Mouse (Mus musculus): ENCODE results near the gene Prss8. TPM values are rescaled to one million over a fixed set of nuclear protein-coding genes. Genes with fewer than 3 reads are reported as not detected.

Prss8 gene
- polyA plus RNA-seq, 1 experiment from 2014 or later = 1.6 TPM

- WGBS = 36% methylated on average over 13 of the region's 13 CpGs
- Histone ChIP-seq H3K27me3 (ENCODE audit: control insufficient read depth, insufficient read depth, low read length) (peaks cover 12% of the 10 kb centered on the region), H3K4me1 (ENCODE audit: control insufficient read depth, insufficient read depth, low read length) (peaks cover 13% of the 10 kb centered on the region; the same call in 1 of the 2 replicates), H3K36me3 (ENCODE audit: control insufficient read depth, insufficient read depth) (no peaks in the 10 kb centered on the region; the same call in 1 of the 2 replicates), H3K27ac (ENCODE audit: low read length) (peak overlapping the region; percentile 32), H3K9me3 (replicated peaks; ENCODE audit: control insufficient read depth, low read length) (no peaks in the 10 kb centered on the region), H3K9ac (ENCODE audit: low read length) (peak overlapping the region; percentile 30; the same call in 1 of the 2 replicates), H3K4me3 (ENCODE audit: low read length) (no peak overlapping the region), H3K4me2 (ENCODE audit: low read depth, low read length) (peak overlapping the region; percentile 5; the same call in 1 of the 2 replicates)
- ATAC-seq (replicated peaks; ENCODE audit: extremely low read depth, insufficient read depth, low FRiP score) = no peak; the same call in 1 of the 2 replicates
Measured at GRCm38 (mm10) chr7:127931351-127932135, 1.6 kb upstream of the Prss8 start.

GRCm38 (mm10) chr7:127930636-127931035, 732 bp upstream of the Prss8 start:
- Histone ChIP-seq H3K27ac (ENCODE audit: low read length) (no peak overlapping the region), H3K4me2 (ENCODE audit: low read depth, low read length) (no peak overlapping the region)
- 78% methylated on average over 5 of the region's 5 CpGs for WGBS

GRCm38 (mm10) chr7:127928596-127928995, 1.3 kb downstream of the Prss8 start:
- no peak overlapping the region for H3K27ac ChIP-seq (ENCODE audit: low read length)
- H3K4me3 ChIP-seq (ENCODE audit: low read length) = no peak overlapping the region; the same call in 1 of the 2 replicates
- peaks cover 7% of the 10 kb centered on the region; the same call in 1 of the 2 replicates for H3K4me1 ChIP-seq (ENCODE audit: control insufficient read depth, insufficient read depth, low read length)
- H3K27me3 ChIP-seq (ENCODE audit: control insufficient read depth, insufficient read depth, low read length) = peaks cover 12% of the 10 kb centered on the region
- WGBS = 46% methylated on average over 5 of the region's 5 CpGs
- peaks cover 6% of the 10 kb centered on the region; the same call in 1 of the 2 replicates for H3K36me3 ChIP-seq (ENCODE audit: control insufficient read depth, insufficient read depth)
- H3K9ac ChIP-seq (ENCODE audit: low read length) = no peak overlapping the region
- no peak for ATAC-seq (replicated peaks; ENCODE audit: extremely low read depth, insufficient read depth, low FRiP score)
- no peaks in the 10 kb centered on the region for H3K9me3 ChIP-seq (replicated peaks; ENCODE audit: control insufficient read depth, low read length)
- H3K4me2 ChIP-seq (ENCODE audit: low read depth, low read length) = peak overlapping the region; percentile 55; the same call in 1 of the 2 replicates

More at GRCm38 (mm10) chr7:127930636-127931035, 732 bp upstream of the Prss8 start:
- Histone ChIP-seq H3K27me3 (ENCODE audit: control insufficient read depth, insufficient read depth, low read length) (peaks cover 12% of the 10 kb centered on the region), H3K4me3 (ENCODE audit: low read length) (no peak overlapping the region), H3K4me1 (ENCODE audit: control insufficient read depth, insufficient read depth, low read length) (peaks cover 7% of the 10 kb centered on the region; the same call in 1 of the 2 replicates), H3K36me3 (ENCODE audit: control insufficient read depth, insufficient read depth) (no peaks in the 10 kb centered on the region; the same call in 1 of the 2 replicates), H3K9me3 (replicated peaks; ENCODE audit: control insufficient read depth, low read length) (no peaks in the 10 kb centered on the region), H3K9ac (ENCODE audit: low read length) (no peak overlapping the region)
- no peak for ATAC-seq (replicated peaks; ENCODE audit: extremely low read depth, insufficient read depth, low FRiP score)

GRCm38 (mm10) chr7:127927726-127928125, 2.2 kb downstream of the Prss8 start:
- WGBS = 86% methylated on average over 11 of the region's 11 CpGs
- peaks cover 6% of the 10 kb centered on the region; the same call in 1 of the 2 replicates for H3K36me3 ChIP-seq (ENCODE audit: control insufficient read depth, insufficient read depth)
- peaks cover 12% of the 10 kb centered on the region for H3K27me3 ChIP-seq (ENCODE audit: control insufficient read depth, insufficient read depth, low read length)
- H3K27ac ChIP-seq (ENCODE audit: low read length) = no peak overlapping the region
- no peak overlapping the region for H3K9ac ChIP-seq (ENCODE audit: low read length)
- H3K4me3 ChIP-seq (ENCODE audit: low read length) = no peak overlapping the region
- no peak overlapping the region; the same call in 1 of the 2 replicates for H3K4me2 ChIP-seq (ENCODE audit: low read depth, low read length)
- no peak for ATAC-seq (replicated peaks; ENCODE audit: extremely low read depth, insufficient read depth, low FRiP score)
- H3K9me3 ChIP-seq (replicated peaks; ENCODE audit: control insufficient read depth, low read length) = no peaks in the 10 kb centered on the region
- H3K4me1 ChIP-seq (ENCODE audit: control insufficient read depth, insufficient read depth, low read length) = peaks cover 7% of the 10 kb centered on the region; the same call in 1 of the 2 replicates

- 82% methylated on average over 11 of the region's 11 CpGs for WGBS
- Histone ChIP-seq H3K9ac (ENCODE audit: low read length) (no peak overlapping the region), H3K4me3 (ENCODE audit: low read length) (no peak overlapping the region), H3K4me2 (ENCODE audit: low read depth, low read length) (no peak overlapping the region), H3K27me3 (ENCODE audit: control insufficient read depth, insufficient read depth, low read length) (peaks cover 12% of the 10 kb centered on the region), H3K9me3 (replicated peaks; ENCODE audit: control insufficient read depth, low read length) (no peaks in the 10 kb centered on the region), H3K4me1 (ENCODE audit: control insufficient read depth, insufficient read depth, low read length) (peaks cover 7% of the 10 kb centered on the region; the same call in 1 of the 2 replicates), H3K36me3 (ENCODE audit: control insufficient read depth, insufficient read depth) (peaks cover 6% of the 10 kb centered on the region; the same call in 1 of the 2 replicates), H3K27ac (ENCODE audit: low read length) (no peak overlapping the region)
- no peak for ATAC-seq (replicated peaks; ENCODE audit: extremely low read depth, insufficient read depth, low FRiP score)
Measured at GRCm38 (mm10) chr7:127926846-127927245, 3.1 kb downstream of the Prss8 start.

GRCm38 (mm10) chr7:127926066-127926465, 3.8 kb downstream of the Prss8 start:
- H3K4me2 ChIP-seq (ENCODE audit: low read depth, low read length) = no peak overlapping the region
- H3K4me3 ChIP-seq (ENCODE audit: low read length) = no peak overlapping the region
- no peak overlapping the region for H3K9ac ChIP-seq (ENCODE audit: low read length)
- no peak for ATAC-seq (replicated peaks; ENCODE audit: extremely low read depth, insufficient read depth, low FRiP score)
- H3K36me3 ChIP-seq (ENCODE audit: control insufficient read depth, insufficient read depth) = peaks cover 6% of the 10 kb centered on the region; the same call in 1 of the 2 replicates
- 90% methylated on average over 8 of the region's 8 CpGs for WGBS
- H3K27me3 ChIP-seq (ENCODE audit: control insufficient read depth, insufficient read depth, low read length) = peaks cover 12% of the 10 kb centered on the region
- no peaks in the 10 kb centered on the region for H3K9me3 ChIP-seq (replicated peaks; ENCODE audit: control insufficient read depth, low read length)
- H3K4me1 ChIP-seq (ENCODE audit: control insufficient read depth, insufficient read depth, low read length) = peaks cover 3% of the 10 kb centered on the region; the same call in 1 of the 2 replicates
- no peak overlapping the region for H3K27ac ChIP-seq (ENCODE audit: low read length)

GRCm38 (mm10) chr7:127925252-127925651, 4.7 kb downstream of the Prss8 start:
- H3K4me1 ChIP-seq (ENCODE audit: control insufficient read depth, insufficient read depth, low read length) = peaks cover 3% of the 10 kb centered on the region; the same call in 1 of the 2 replicates
- H3K27me3 ChIP-seq (ENCODE audit: control insufficient read depth, insufficient read depth, low read length) = peaks cover 12% of the 10 kb centered on the region
- no peaks in the 10 kb centered on the region for H3K9me3 ChIP-seq (replicated peaks; ENCODE audit: control insufficient read depth, low read length)
- no peak for ATAC-seq (replicated peaks; ENCODE audit: extremely low read depth, insufficient read depth, low FRiP score)
- WGBS = 67% methylated on average over 5 of the region's 5 CpGs
- H3K4me3 ChIP-seq (ENCODE audit: low read length) = no peak overlapping the region
- no peak overlapping the region for H3K4me2 ChIP-seq (ENCODE audit: low read depth, low read length)
- H3K27ac ChIP-seq (ENCODE audit: low read length) = no peak overlapping the region
- H3K9ac ChIP-seq (ENCODE audit: low read length) = no peak overlapping the region
- peaks cover 6% of the 10 kb centered on the region; the same call in 1 of the 2 replicates for H3K36me3 ChIP-seq (ENCODE audit: control insufficient read depth, insufficient read depth)

- Histone ChIP-seq H3K9ac (ENCODE audit: low read length) (no peak overlapping the region), H3K4me3 (ENCODE audit: low read length) (no peak overlapping the region), H3K9me3 (replicated peaks; ENCODE audit: control insufficient read depth, low read length) (no peaks in the 10 kb centered on the region), H3K27ac (ENCODE audit: low read length) (no peak overlapping the region), H3K4me2 (ENCODE audit: low read depth, low read length) (no peak overlapping the region), H3K27me3 (ENCODE audit: control insufficient read depth, insufficient read depth, low read length) (peaks cover 6% of the 10 kb centered on the region), H3K4me1 (ENCODE audit: control insufficient read depth, insufficient read depth, low read length) (no peaks in the 10 kb centered on the region), H3K36me3 (ENCODE audit: control insufficient read depth, insufficient read depth) (peaks cover 6% of the 10 kb centered on the region; the same call in 1 of the 2 replicates)
- WGBS = 79% methylated on average over 5 of the region's 5 CpGs
- ATAC-seq (replicated peaks; ENCODE audit: extremely low read depth, insufficient read depth, low FRiP score) = no peak
Measured at GRCm38 (mm10) chr7:127923714-127924113, 6.2 kb downstream of the Prss8 start.

Data from heart, embryonic 16.5 days (tissue).